Mouse (Mus musculus) MEL (cell line): ENCODE data around the gene Ptprq. TPM values are rescaled to one million over a fixed set of nuclear protein-coding genes. Genes with fewer than 3 reads are reported as not detected.

ENCODE experiments used
- DNase-seq: peaks from one replicate; pipeline ENCODE4 v3.0.0; 2011; ENCODE audit warnings: low read depth, low spot score
- H3K27ac ChIP-seq: 2 replicates; pipeline ENCODE4 v1.5.1; 2012; ENCODE audit warnings: low read depth, mild to moderate bottlenecking, control low read depth, low read length, moderate library complexity; ENCODE audit not compliant: control insufficient read depth
- H3K27me3 ChIP-seq, 2 experiments: fragments of 150-350 bp in 1 of 2; sonication (generic) in 1 of 2; 2 replicates each; pipeline ENCODE4 v1.6.1; 2012; ENCODE audit warnings: low read length in 2 of 2, mild to moderate bottlenecking in 2 of 2, improper control_type of control experiment in 1 of 2, moderate library complexity in 1 of 2; ENCODE audit not compliant: insufficient read depth in 2 of 2, control insufficient read depth in 1 of 2
- H3K36me3 ChIP-seq, 2 experiments: 2 replicates each; pipeline ENCODE4 v1.6.1; 2012 to 2014; ENCODE audit warnings: low read length in 2 of 2, improper control_type of control experiment in 1 of 2, inconsistent platforms in 1 of 2, mild to moderate bottlenecking in 1 of 2; ENCODE audit not compliant: insufficient read depth in 2 of 2, control insufficient read depth in 1 of 2
- H3K4me1 ChIP-seq, 2 experiments: fragments of 150-350 bp in 1 of 2; sonication (generic) in 1 of 2; 2 replicates each; pipeline ENCODE4 v1.6.1; 2012; ENCODE audit warnings: low read length in 2 of 2, improper control_type of control experiment in 1 of 2, mild to moderate bottlenecking in 1 of 2; ENCODE audit not compliant: insufficient read depth in 2 of 2, control insufficient read depth in 1 of 2
- H3K4me3 ChIP-seq, 2 experiments: fragments of 150-350 bp in 1 of 2; sonication (generic) in 1 of 2; 2 replicates each; pipeline ENCODE4 v1.5.1; 2012; ENCODE audit warnings: low read depth in 2 of 2, low read length in 2 of 2, mild to moderate bottlenecking in 2 of 2, moderate library complexity in 2 of 2, control low read depth in 1 of 2, improper control_type of control experiment in 1 of 2; ENCODE audit not compliant: control insufficient read depth in 1 of 2, insufficient read depth in 1 of 2
- H3K79me2 ChIP-seq: 2 replicates; pipeline ENCODE4 v1.6.1; 2012; ENCODE audit warnings: mild to moderate bottlenecking, low read length, moderate library complexity; ENCODE audit not compliant: control insufficient read depth, poor library complexity, insufficient read depth
- H3K9ac ChIP-seq: 2 replicates; pipeline ENCODE4 v1.6.1; 2012; ENCODE audit warnings: low read depth, mild to moderate bottlenecking, control low read depth, low read length, moderate library complexity; ENCODE audit not compliant: control insufficient read depth, poor library complexity, severe bottlenecking
- H3K9me3 ChIP-seq: fragments of 150-350 bp; sonication (generic); replicated peaks from 2 replicates; pipeline ENCODE4 v1.6.1; 2012; ENCODE audit warnings: mild to moderate bottlenecking, low read length, improper control_type of control experiment, moderate library complexity; ENCODE audit not compliant: insufficient read depth
- BHLHE40 ChIP-seq: IDR thresholded peaks from 2 replicates; pipeline ENCODE4 v1.6.1; 2012; ENCODE audit warnings: low read depth, mild to moderate bottlenecking, inconsistent platforms, low read length, improper control_type of control experiment, borderline replicate concordance
- CHD2 ChIP-seq: IDR thresholded peaks from 2 replicates; pipeline ENCODE4 v1.6.1; 2011; ENCODE audit warnings: low read length, improper control_type of control experiment
- E2F4 ChIP-seq: IDR thresholded peaks from 2 replicates; pipeline ENCODE4 v1.6.1; 2011; ENCODE audit warnings: low read depth, low read length, improper control_type of control experiment, borderline replicate concordance
- ELF1 ChIP-seq: IDR thresholded peaks from 2 replicates; pipeline ENCODE4 v1.6.1; 2014; ENCODE audit warnings: low read depth, mild to moderate bottlenecking, inconsistent platforms, low read length, improper control_type of control experiment, moderate library complexity
- EP300 ChIP-seq, 2 experiments: IDR thresholded peaks; 2 replicates each; pipeline ENCODE4 v1.6.1; 2011; ENCODE audit warnings: improper control_type of control experiment in 2 of 2, low read length in 2 of 2, low read depth in 1 of 2, mild to moderate bottlenecking in 1 of 2
- ETS1 ChIP-seq: IDR thresholded peaks from 2 replicates; pipeline ENCODE4 v1.6.1; 2012; ENCODE audit warnings: low read depth, mild to moderate bottlenecking, inconsistent platforms, low read length, improper control_type of control experiment, moderate library complexity
- GABPA ChIP-seq: IDR thresholded peaks from 2 replicates; pipeline ENCODE4 v1.6.1; 2012; ENCODE audit warnings: low read depth, mild to moderate bottlenecking, inconsistent platforms, low read length, improper control_type of control experiment, moderate library complexity
- GATA1 ChIP-seq: IDR thresholded peaks from 2 replicates; pipeline ENCODE4 v1.6.1; 2011; ENCODE audit warnings: low read depth, low read length, improper control_type of control experiment
- JUND ChIP-seq: IDR thresholded peaks from 2 replicates; pipeline ENCODE4 v1.6.1; 2011; ENCODE audit warnings: low read depth, mild to moderate bottlenecking, improper control_type of control experiment, low read length
- MAFK ChIP-seq: IDR thresholded peaks from 2 replicates; pipeline ENCODE4 v1.6.1; 2011; ENCODE audit warnings: low read depth, mild to moderate bottlenecking, low read length, improper control_type of control experiment, borderline replicate concordance
- MYC ChIP-seq: IDR thresholded peaks from 2 replicates; pipeline ENCODE4 v1.6.1; 2011; ENCODE audit warnings: low read depth, mild to moderate bottlenecking, low read length, improper control_type of control experiment, moderate library complexity
- NELFE ChIP-seq: IDR thresholded peaks from 2 replicates; pipeline ENCODE4 v1.6.1; 2011; ENCODE audit warnings: low read depth, low read length, improper control_type of control experiment
- POLR2A ChIP-seq, 2 experiments: IDR thresholded peaks; 2 replicates each; pipeline ENCODE4 v1.6.1; 2011 to 2012; ENCODE audit warnings: low read length in 2 of 2, mild to moderate bottlenecking in 2 of 2, control low read depth in 1 of 2, improper control_type of control experiment in 1 of 2, low read depth in 1 of 2, moderate library complexity in 1 of 2; ENCODE audit not compliant: control insufficient read depth in 1 of 2, insufficient read depth in 1 of 2, poor library complexity in 1 of 2
- POLR2AphosphoS2 ChIP-seq: IDR thresholded peaks from 2 replicates; pipeline ENCODE4 v1.6.1; 2011; ENCODE audit warnings: low read length, improper control_type of control experiment
- POLR2AphosphoS5 ChIP-seq: IDR thresholded peaks from 2 replicates; pipeline ENCODE4 v1.6.1; 2012; ENCODE audit warnings: low read depth, borderline replicate concordance, mild to moderate bottlenecking, inconsistent platforms, low read length, moderate library complexity, mixed read lengths
- RCOR1 ChIP-seq: IDR thresholded peaks from 2 replicates; pipeline ENCODE4 v1.6.1; 2012; ENCODE audit warnings: low read depth, mild to moderate bottlenecking, inconsistent platforms, low read length, improper control_type of control experiment
- SMC3 ChIP-seq: IDR thresholded peaks from 2 replicates; pipeline ENCODE4 v1.6.1; 2011; ENCODE audit warnings: low read depth, low read length, improper control_type of control experiment
- TAL1 ChIP-seq: IDR thresholded peaks from 2 replicates; pipeline ENCODE4 v1.6.1; 2012; ENCODE audit warnings: mild to moderate bottlenecking, inconsistent platforms, low read length, moderate library complexity, mixed read lengths
- TBP ChIP-seq: IDR thresholded peaks from 2 replicates; pipeline ENCODE4 v1.8.0; 2011; ENCODE audit warnings: low read depth, low read length, improper control_type of control experiment
- TCF12 ChIP-seq: IDR thresholded peaks from 2 replicates; pipeline ENCODE4 v1.6.1; 2014; ENCODE audit warnings: low read depth, mild to moderate bottlenecking, inconsistent platforms, low read length, improper control_type of control experiment, moderate library complexity
- UBTF ChIP-seq: IDR thresholded peaks from 2 replicates; pipeline ENCODE4 v1.6.1; 2012; ENCODE audit warnings: low read depth, mild to moderate bottlenecking, inconsistent platforms, low read length, improper control_type of control experiment, moderate library complexity, borderline replicate concordance; ENCODE audit not compliant: insufficient read depth
- USF1 ChIP-seq: IDR thresholded peaks from 2 replicates; pipeline ENCODE4 v1.6.1; 2014; ENCODE audit warnings: low read depth, mild to moderate bottlenecking, inconsistent platforms, low read length, improper control_type of control experiment, moderate library complexity
- USF2 ChIP-seq, 2 experiments: IDR thresholded peaks; 2 replicates each; pipeline ENCODE4 v1.6.1; 2011 to 2012; ENCODE audit warnings: improper control_type of control experiment in 2 of 2, low read length in 2 of 2, borderline replicate concordance in 1 of 2, inconsistent platforms in 1 of 2, low read depth in 1 of 2, mild to moderate bottlenecking in 1 of 2; ENCODE audit not compliant: insufficient read depth in 1 of 2
- ZC3H11A ChIP-seq: IDR thresholded peaks from 2 replicates; pipeline ENCODE4 v1.6.1; 2012; ENCODE audit warnings: low read depth, mild to moderate bottlenecking, inconsistent platforms, low read length, improper control_type of control experiment
- ZKSCAN1 ChIP-seq: IDR thresholded peaks from 2 replicates; pipeline ENCODE4 v1.6.1; 2012; ENCODE audit warnings: low read depth, mild to moderate bottlenecking, inconsistent platforms, low read length, improper control_type of control experiment, moderate library complexity
- polyA plus RNA-seq, 2 experiments: library from polyadenylated mRNA; stranded (reverse) in 1 of 2; unstranded in 1 of 2; fragments of >175 nt in 1 of 2; fragments of >200 nt in 1 of 2; gene quantifications; 2 replicates each; pipeline versions ENCODE4 v1.2.1 to v1.2.4; 2012; ENCODE audit warnings: low replicate concordance in 2 of 2, low read depth in 1 of 2; ENCODE audit not compliant: insufficient read length in 2 of 2, insufficient read depth in 1 of 2, missing spikeins in 1 of 2
- total RNA-seq: library from RNA; depleted of rRNA; stranded (reverse); fragments of 300-350 nt; gene quantifications from 2 replicates; pipeline ENCODE4 v1.2.3, GENCODE M21; 2012

Gene Ptprq
- total and polyA plus RNA-seq, 3 experiments: not detected

GRCm38 (mm10) chr10:107519216-107519615 is 200.6 kb downstream of the Ptprq start:
- no peaks in the 10 kb centered on the region for H3K9me3 ChIP-seq
- H3K27me3 ChIP-seq: no peaks in the 10 kb centered on the region
- H3K27ac ChIP-seq: no peak overlapping the region
- no peak overlapping the region for H3K4me3 ChIP-seq
- no peak for TF ChIP-seq GATA1
- TF ChIP-seq MYC: no peak
- no peak for TF ChIP-seq SMC3
- no peak for TF ChIP-seq ELF1
- TF ChIP-seq POLR2A (IDR thresholded peaks at IDR 0.05; ENCODE audit: control insufficient read depth in 1 of 2, insufficient read depth in 1 of 2, low read depth in 1 of 2, low read length in 2 of 2, poor library complexity in 1 of 2): no peak
- no peak for TF ChIP-seq USF2 (IDR thresholded peaks at IDR 0.05; ENCODE audit: borderline replicate concordance in 1 of 2, insufficient read depth in 1 of 2, low read depth in 1 of 2, low read length in 2 of 2)
- no peaks in the 10 kb centered on the region for H3K36me3 ChIP-seq
- no peaks in the 10 kb centered on the region for H3K79me2 ChIP-seq
- H3K9ac ChIP-seq: no peak overlapping the region
- DNase-seq: no peak
- no peaks in the 10 kb centered on the region for H3K4me1 ChIP-seq

DNA sequence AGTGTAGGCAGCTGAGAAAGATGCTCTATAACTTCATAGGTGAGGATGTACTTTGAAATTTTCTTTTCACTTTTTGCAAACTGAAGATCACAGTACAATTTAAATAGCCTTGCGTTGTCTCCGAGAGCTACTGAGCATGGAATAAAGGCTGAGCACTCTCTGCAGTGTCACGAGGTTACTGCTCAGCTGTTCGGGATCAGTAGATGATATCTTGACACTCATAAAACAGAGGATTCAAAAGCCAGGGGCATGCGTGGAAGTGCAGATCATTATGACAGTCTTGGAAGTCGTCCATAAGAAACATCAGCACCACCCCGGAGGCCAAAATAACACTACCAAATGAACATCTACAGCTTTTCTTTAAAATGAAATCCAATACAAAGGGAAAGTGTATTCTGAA is 203.2 kb downstream of the Ptprq start:
- Histone ChIP-seq H3K9me3 (no peaks in the 10 kb centered on the region), H3K9ac (no peak overlapping the region), H3K4me3 (no peak overlapping the region), H3K36me3 (no peaks in the 10 kb centered on the region), H3K4me1 (no peaks in the 10 kb centered on the region), H3K27ac (no peak overlapping the region), H3K27me3 (no peaks in the 10 kb centered on the region), H3K79me2 (no peaks in the 10 kb centered on the region)
- TF ChIP-seq SMC3 (no peak), USF1 (no peak), NELFE (no peak), ETS1 (no peak), EP300 (IDR thresholded peaks at IDR 0.05; ENCODE audit: low read depth in 1 of 2, low read length in 2 of 2) (no peak)
- no peak for DNase-seq

DNA sequence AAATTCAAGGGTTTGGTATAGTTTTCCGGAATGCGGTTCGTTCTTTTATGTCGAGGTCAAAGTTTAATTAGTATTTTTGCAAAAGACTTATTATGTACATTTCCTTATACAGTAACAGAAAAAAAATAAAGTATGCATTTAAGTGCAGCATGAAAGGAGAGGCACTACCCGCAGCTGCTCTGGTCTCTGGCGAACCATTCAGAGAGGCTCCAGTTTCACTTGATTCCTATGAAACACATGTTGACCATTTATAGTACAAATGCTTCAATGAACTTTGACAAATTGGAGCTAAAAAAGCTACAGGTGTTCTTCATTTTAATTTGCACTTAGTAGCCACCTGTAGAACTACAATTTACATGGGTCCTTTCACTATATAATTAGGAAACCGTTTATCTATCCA is 205.1 kb downstream of the Ptprq start:
- DNase-seq: no peak
- H3K9ac ChIP-seq: no peak overlapping the region
- no peak for TF ChIP-seq TCF12
- no peak for TF ChIP-seq MAFK
- TF ChIP-seq BHLHE40: no peak
- TF ChIP-seq RCOR1: no peak
- no peak for TF ChIP-seq E2F4
- no peak for TF ChIP-seq ELF1
- TF ChIP-seq ZKSCAN1: no peak
- TF ChIP-seq TBP: no peak
- TF ChIP-seq POLR2AphosphoS2: no peak
- TF ChIP-seq UBTF: no peak
- TF ChIP-seq POLR2AphosphoS5: no peak
- TF ChIP-seq USF2 (IDR thresholded peaks at IDR 0.05; ENCODE audit: borderline replicate concordance in 1 of 2, insufficient read depth in 1 of 2, low read depth in 1 of 2, low read length in 2 of 2): no peak
- no peak for TF ChIP-seq ZC3H11A
- TF ChIP-seq SMC3: no peak
- TF ChIP-seq JUND: no peak
- TF ChIP-seq GABPA: no peak
- no peak for TF ChIP-seq CHD2
- no peak for TF ChIP-seq TAL1
- no peaks in the 10 kb centered on the region for H3K79me2 ChIP-seq
- no peaks in the 10 kb centered on the region for H3K9me3 ChIP-seq
- no peaks in the 10 kb centered on the region for H3K27me3 ChIP-seq
- no peaks in the 10 kb centered on the region for H3K4me1 ChIP-seq
- H3K27ac ChIP-seq: no peak overlapping the region
- no peaks in the 10 kb centered on the region for H3K36me3 ChIP-seq
- H3K4me3 ChIP-seq: no peak overlapping the region
